Mouse (Mus musculus) spleen, postnatal 36 days (tissue): ENCODE data around the gene Trmt1.

Source experiments
- DNase-seq, 2 experiments: peaks; one replicate each; pipeline ENCODE4 v3.0.0; 2022; ENCODE audit warnings: low spot score in 2 of 2, mixed read lengths in 1 of 2

The Trmt1 gene

GRCm38 (mm10) chr8:84730541-84731370, 44.6 kb downstream of the Trmt1 start:
- peak; percentile 69 to 84 for DNase-seq

- no peak for DNase-seq
Measured at GRCm38 (mm10) chr8:84731371-84732177, 45.5 kb downstream of the Trmt1 start.

DNA sequence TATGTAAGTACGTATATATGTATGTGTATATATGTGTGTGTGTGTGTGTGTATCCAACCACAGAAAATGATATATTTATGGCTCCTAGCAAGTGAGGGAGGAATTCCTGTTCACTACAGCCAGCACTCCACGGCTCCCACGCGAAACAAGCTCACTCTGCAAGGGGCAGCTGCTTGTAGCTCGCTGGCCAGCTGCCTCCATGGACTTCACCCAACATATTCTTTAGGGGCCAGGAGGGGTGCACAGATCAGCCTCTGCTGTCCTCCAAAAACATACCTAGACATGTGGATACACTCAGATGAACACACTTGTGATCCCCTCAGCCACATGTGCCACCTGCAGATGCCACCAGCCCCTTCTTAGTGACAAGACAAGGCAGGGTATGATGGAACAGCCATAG, 46.4 kb downstream of the Trmt1 start:
- DNase-seq: no peak

GRCm38 (mm10) chr8:84732996-84733395, 46.9 kb downstream of the Trmt1 start:
- DNase-seq: no peak

DNA sequence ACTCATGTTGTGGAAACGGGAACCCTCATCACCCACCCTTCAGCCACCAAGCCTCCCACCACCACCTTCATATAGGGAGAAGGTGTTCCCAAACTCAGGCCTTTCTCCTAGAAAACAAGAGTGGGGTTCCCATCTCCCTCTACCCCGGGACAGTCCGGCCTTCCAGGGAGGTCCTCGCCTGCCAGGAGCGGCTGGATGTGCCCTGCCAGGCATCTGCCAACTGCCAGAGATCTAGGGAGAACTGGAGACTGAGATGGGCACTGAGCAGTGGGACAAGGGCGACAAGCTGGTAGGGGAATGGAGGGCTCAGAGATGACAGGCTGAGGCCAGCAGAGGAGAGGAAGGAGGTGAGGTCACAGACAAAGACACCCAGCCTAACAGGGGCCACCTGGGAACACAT, 47.9 kb downstream of the Trmt1 start:
- DNase-seq: no peak

- no peak for DNase-seq
Measured at GRCm38 (mm10) chr8:84734680-84735079, 48.6 kb downstream of the Trmt1 start.

GRCm38 (mm10) chr8:84735597-84735996, 49.5 kb downstream of the Trmt1 start:
- no peak for DNase-seq

DNA sequence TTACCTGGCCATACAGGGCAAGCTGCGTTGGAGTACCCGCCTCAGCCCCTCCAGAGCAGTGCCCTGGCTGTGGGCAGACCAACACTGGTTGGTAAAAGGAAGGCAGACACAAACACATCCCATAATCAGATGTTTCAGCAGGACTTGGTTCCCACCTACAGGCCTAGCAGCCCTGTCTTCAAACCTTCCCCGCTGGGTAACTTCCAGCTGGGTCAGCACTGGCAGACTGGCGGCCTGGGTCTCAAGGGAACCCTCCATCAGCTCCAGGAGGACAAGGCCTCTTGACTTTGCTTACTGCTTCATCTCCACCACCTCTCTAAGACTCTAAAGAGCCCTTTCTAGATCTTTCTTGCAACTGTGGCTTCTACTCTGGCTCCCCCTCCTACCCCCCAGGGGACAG, 50.4 kb downstream of the Trmt1 start:
- DNase-seq: no peak

DNA sequence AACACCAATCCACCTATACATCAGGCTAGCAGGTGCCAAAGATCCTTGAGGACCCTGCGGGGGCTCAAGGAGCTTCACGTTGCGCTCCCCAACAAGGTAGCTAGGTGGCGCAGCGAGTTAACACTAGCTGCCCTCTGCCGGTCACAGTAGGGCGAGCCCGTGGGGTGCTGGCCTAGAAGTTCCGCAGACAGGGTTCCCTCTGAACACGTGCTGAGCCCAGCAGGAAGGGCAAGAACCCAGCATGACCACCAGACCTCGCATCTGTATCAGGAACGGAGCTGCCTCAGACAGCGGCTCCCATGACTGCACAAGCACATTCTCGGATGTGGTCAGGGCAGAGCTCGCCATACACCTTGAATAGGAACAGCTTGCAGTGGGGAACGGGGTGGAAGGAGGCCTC, 51.5 kb downstream of the Trmt1 start:
- peak; percentile 80 to 83 for DNase-seq

DNA sequence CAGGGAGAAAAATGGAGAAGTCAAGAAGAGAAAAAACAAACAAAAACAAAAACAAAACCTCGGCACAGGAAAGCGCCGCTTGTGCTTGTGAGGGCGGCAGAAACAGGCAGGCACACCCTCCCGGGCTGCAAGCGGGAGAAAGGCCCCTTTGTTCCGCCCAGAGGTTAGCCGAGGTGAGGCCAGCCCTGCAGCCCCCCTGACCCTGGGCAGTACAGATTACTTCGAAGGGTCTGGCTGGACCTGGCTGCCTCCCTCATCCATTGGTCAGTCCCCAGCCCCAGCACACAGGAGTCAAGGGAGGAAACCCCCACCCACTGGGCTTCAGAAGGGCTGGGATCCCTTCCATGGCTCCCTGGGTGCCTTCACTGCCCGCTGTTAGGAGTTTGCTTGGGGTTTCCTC, 52.2 kb downstream of the Trmt1 start:
- no peak for DNase-seq

- DNase-seq: no peak
Measured at GRCm38 (mm10) chr8:84738715-84739400, 52.8 kb downstream of the Trmt1 start.

- DNase-seq: no peak
Measured at GRCm38 (mm10) chr8:84739401-84739742, 53.3 kb downstream of the Trmt1 start.

GRCm38 (mm10) chr8:84740895-84741843, 55.1 kb downstream of the Trmt1 start:
- no peak for DNase-seq

GRCm38 (mm10) chr8:84742171-84743053, 56.3 kb downstream of the Trmt1 start:
- DNase-seq: no peak

DNA sequence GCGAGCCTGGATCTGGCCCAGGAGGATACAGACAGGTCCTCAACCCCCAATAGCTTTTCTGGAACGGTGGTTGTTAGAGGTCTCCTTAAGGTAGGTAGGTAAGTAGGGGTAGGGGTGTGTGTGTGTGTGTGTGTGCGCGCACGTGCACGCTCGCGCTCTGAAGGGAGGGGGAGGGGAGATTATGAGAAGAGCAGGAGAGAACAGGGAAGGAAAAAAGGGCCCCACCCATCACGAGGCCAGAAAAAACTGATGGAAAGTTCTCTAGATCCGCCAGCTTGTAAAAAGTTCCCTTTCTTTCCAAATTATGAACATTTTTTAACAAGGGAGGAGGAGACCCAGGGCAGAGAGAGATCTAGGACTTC, 56.9 kb downstream of the Trmt1 start:
- no peak for DNase-seq

DNA sequence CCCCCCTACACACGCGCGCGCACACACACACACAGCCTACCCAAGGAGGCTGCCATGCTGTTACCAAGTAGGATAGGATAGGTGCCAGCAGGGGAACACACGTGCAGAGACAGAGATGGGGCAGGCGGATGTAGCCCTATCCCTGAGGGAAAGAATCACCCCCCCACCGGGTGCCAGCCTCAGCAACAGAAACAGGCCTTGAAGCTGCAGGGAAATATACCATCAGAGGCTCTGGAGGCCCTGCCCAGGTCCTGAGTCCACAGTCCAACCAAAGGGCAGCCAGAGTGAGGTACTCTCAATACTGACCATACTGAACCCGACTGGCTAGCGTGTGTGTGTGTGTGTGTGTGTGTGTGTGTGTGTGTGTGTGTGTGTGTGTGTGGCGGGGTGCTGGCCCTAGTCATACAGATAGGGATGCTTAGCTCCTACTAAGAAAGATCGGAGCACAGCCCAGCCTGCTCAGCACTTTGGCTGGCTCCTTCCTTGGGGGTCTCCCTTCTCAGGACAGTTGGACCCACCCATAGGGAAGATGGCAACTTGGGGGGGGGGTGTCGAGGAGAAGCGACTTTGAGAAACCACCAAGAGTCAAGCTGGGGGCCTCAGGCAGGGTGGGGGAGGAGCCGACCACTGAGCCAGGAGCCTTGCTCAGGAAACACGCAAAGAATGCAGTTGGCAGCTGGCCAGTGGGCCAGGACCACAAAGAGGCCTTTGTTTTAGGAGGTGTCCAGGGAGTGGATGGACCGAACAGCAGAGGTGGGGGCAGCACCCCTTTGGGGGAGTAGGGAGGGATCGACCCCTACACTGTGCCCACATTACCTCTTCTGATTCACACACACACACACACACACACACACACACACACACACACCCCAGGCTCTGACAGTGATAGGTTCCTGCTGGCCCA, 57.7 kb downstream of the Trmt1 start:
- DNase-seq: no peak

- no peak for DNase-seq
Measured at GRCm38 (mm10) chr8:84745032-84745925, 59.2 kb downstream of the Trmt1 start.
